Mouse (Mus musculus): Measurements from ENCODE around the gene Carmil1. TPM values are rescaled to one million over a fixed set of nuclear protein-coding genes. Genes with fewer than 3 reads are reported as not detected.

Carmil1 gene
- total and polyA plus RNA-seq, 2 experiments: 2.9 to 7.7 TPM

GRCm38 (mm10) chr13:24146541-24146940 is 134.1 kb downstream of the Carmil1 start:
- 97% methylated on average over 5 of the region's 5 CpGs for WGBS
- Histone ChIP-seq H3K9ac (ENCODE audit: low read depth, low read length) (no peak overlapping the region), H3K27ac (replicated peaks; ENCODE audit: insufficient read depth, low read depth, low read length) (no peak overlapping the region), H3K79me2 (ENCODE audit: control insufficient read depth, insufficient read depth, low read length) (no peaks in the 10 kb centered on the region), H3K27me3 (ENCODE audit: control insufficient read depth, insufficient read depth, low read length) (no peaks in the 10 kb centered on the region), H3K36me3 (ENCODE audit: control insufficient read depth, insufficient read depth, low read length) (peaks cover 22% of the 10 kb centered on the region), H3K4me3 (ENCODE audit: insufficient read depth, low read depth, low read length) (no peak overlapping the region), H3K4me1 (ENCODE audit: control insufficient read depth, insufficient read depth, low read length) (peaks cover 9% of the 10 kb centered on the region)
- TF ChIP-seq POLR2A (IDR thresholded peaks at IDR 0.05; ENCODE audit: extremely low read depth, insufficient read depth, low read length) (no peak), CTCF (IDR thresholded peaks at IDR 0.05; ENCODE audit: low read depth, low read length) (no peak)
- DNase-seq (ENCODE audit: extremely low read depth, low read depth, low spot score): no peak

DNA sequence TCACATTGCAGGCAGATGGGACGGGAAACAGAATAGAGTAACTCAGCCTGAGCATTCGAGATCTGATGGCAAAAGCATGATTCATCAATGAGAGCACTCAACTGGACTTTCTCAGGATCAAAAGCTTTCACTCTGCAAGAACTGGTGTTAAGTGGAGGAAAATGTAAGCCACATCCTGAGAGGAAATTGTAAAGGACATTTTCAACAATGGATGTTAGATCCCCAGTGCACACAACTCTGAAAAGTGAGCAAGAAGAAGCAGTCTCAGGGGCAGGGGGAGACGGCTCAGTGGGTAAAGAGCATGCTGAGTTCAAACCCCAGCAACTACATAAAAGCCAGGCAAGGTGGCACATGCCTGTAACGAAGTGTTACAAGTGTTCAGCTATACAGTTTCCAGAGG is 135.7 kb downstream of the Carmil1 start:
- H3K27ac ChIP-seq (replicated peaks; ENCODE audit: insufficient read depth, low read depth, low read length): peak overlapping the region; percentile 68; the same call in 1 of the 2 replicates
- H3K4me1 ChIP-seq (ENCODE audit: control insufficient read depth, insufficient read depth, low read length): peaks cover 9% of the 10 kb centered on the region

DNA sequence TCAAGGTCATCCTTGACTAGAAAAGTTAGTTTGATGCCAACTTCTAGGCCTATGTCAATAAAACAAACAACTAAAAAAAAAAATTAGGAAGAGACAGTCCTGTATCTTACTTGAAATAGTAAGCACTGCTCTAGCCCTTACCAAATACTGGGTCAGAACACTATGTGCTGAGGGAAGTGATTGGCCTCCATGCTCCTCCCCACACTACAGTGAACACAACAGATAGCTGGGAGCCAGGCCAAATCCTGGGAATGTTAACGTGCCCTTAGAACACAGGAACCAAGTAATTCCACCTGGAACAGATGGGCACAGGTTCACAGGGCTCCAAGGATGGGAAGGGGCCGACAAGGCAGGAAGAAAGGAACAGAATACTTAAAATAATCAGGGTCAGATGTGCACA is 136.5 kb downstream of the Carmil1 start:
- H3K36me3 ChIP-seq (ENCODE audit: control insufficient read depth, insufficient read depth, low read length): peaks cover 30% of the 10 kb centered on the region

More for the DNA sequence above, 135.7 kb downstream of the Carmil1 start:
- no peak overlapping the region for H3K9ac ChIP-seq (ENCODE audit: low read depth, low read length)
- H3K36me3 ChIP-seq (ENCODE audit: control insufficient read depth, insufficient read depth, low read length): peaks cover 25% of the 10 kb centered on the region
- no peak overlapping the region for H3K4me3 ChIP-seq (ENCODE audit: insufficient read depth, low read depth, low read length)
- TF ChIP-seq POLR2A (IDR thresholded peaks at IDR 0.05; ENCODE audit: extremely low read depth, insufficient read depth, low read length) (no peak), CTCF (IDR thresholded peaks at IDR 0.05; ENCODE audit: low read depth, low read length) (no peak)
- WGBS: 90% methylated on average over 4 of the region's 4 CpGs
- no peak for DNase-seq (ENCODE audit: extremely low read depth, low read depth, low spot score)
- H3K79me2 ChIP-seq (ENCODE audit: control insufficient read depth, insufficient read depth, low read length): no peaks in the 10 kb centered on the region
- H3K27me3 ChIP-seq (ENCODE audit: control insufficient read depth, insufficient read depth, low read length): no peaks in the 10 kb centered on the region

DNA sequence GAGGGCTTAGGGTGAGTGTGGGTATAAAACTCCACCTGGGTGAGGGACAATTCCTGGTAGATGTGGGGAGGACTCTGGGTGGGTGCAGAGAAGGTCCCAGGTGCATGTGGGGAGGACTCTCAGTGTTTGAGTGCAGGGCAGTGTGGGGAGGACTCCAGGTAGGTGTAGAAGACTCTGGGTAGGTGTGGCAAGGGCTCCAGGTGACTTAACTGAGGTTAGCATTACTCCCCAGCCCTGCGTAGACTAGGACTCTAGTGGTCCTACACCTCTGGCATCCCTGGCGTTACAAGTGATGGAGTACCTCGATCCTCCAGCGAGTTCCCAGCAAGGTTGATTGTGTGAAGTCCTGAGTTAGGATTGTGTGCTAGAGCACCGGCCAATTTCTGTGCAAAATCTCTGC is 143.8 kb downstream of the Carmil1 start:
- no peaks in the 10 kb centered on the region for H3K27me3 ChIP-seq (ENCODE audit: control insufficient read depth, insufficient read depth, low read length)
- H3K9ac ChIP-seq (ENCODE audit: low read depth, low read length): no peak overlapping the region
- H3K27ac ChIP-seq (replicated peaks; ENCODE audit: insufficient read depth, low read depth, low read length): no peak overlapping the region
- TF ChIP-seq POLR2A (IDR thresholded peaks at IDR 0.05; ENCODE audit: extremely low read depth, insufficient read depth, low read length): no peak
- TF ChIP-seq CTCF (IDR thresholded peaks at IDR 0.05; ENCODE audit: low read depth, low read length): no peak
- no peaks in the 10 kb centered on the region for H3K79me2 ChIP-seq (ENCODE audit: control insufficient read depth, insufficient read depth, low read length)
- WGBS: 93% methylated on average over 5 of the region's 5 CpGs
- H3K4me1 ChIP-seq (ENCODE audit: control insufficient read depth, insufficient read depth, low read length): no peaks in the 10 kb centered on the region
- no peak overlapping the region for H3K4me3 ChIP-seq (ENCODE audit: insufficient read depth, low read depth, low read length)
- DNase-seq (ENCODE audit: extremely low read depth, low read depth, low spot score): no peak
- H3K36me3 ChIP-seq (ENCODE audit: control insufficient read depth, insufficient read depth, low read length): peaks cover 31% of the 10 kb centered on the region

More for the DNA sequence above, 136.5 kb downstream of the Carmil1 start:
- 18% methylated on average over 2 of the region's 2 CpGs for WGBS
- no peaks in the 10 kb centered on the region for H3K79me2 ChIP-seq (ENCODE audit: control insufficient read depth, insufficient read depth, low read length)
- H3K9ac ChIP-seq (ENCODE audit: low read depth, low read length): no peak overlapping the region
- H3K4me3 ChIP-seq (ENCODE audit: insufficient read depth, low read depth, low read length): no peak overlapping the region
- peak; percentile 96 for DNase-seq (ENCODE audit: extremely low read depth, low read depth, low spot score)
- no peaks in the 10 kb centered on the region for H3K27me3 ChIP-seq (ENCODE audit: control insufficient read depth, insufficient read depth, low read length)
- H3K4me1 ChIP-seq (ENCODE audit: control insufficient read depth, insufficient read depth, low read length): peaks cover 9% of the 10 kb centered on the region
- TF ChIP-seq CTCF (IDR thresholded peaks at IDR 0.05; ENCODE audit: low read depth, low read length) (no peak), POLR2A (IDR thresholded peaks at IDR 0.05; ENCODE audit: extremely low read depth, insufficient read depth, low read length) (no peak)
- H3K27ac ChIP-seq (replicated peaks; ENCODE audit: insufficient read depth, low read depth, low read length): peak overlapping the region; percentile 68

DNA sequence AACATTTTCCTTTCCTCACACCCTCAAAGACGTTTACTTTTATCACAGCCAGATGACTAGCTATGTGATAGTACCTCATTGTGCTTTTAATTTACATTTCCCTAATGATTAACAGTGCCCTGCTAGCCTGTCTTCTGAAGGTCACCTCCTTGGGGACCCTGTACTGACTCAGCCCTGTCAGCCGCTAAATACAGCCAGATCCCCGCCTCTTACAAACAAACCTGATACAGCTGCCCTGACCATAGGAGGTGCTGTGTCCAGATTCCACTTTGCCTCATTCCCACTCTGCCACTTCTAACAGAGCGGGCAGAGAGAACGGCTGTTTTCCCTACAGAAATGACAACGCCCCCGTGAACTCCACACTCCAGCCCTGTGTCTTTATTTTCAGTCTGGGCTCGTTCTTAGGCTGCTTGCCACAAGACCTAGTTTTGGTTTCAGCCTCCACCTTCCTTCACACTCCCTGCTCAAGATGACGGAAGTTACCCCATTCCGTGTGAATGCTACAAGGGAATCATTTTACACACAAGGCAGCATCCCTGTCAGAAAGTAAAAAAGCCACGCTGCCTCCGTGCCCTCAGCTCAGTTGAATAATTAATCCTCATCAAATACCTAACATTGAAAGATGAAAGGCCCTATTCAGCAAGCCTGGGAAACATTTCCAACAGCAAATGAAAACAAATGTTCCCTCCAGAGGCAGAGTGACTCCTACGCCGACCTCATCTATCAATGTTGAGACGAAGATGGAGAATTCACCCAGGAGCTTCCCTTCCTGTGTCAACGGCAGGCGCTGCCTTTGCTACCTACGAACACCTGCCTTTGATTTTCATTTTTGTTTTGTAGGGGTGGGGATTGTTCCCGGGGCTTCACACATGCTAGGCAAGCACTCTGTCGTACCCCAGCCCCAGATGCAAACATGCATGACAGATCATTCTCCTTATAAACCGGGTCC is 145.0 kb downstream of the Carmil1 start:
- no peak for TF ChIP-seq POLR2A (IDR thresholded peaks at IDR 0.05; ENCODE audit: extremely low read depth, insufficient read depth, low read length)
- no peak for TF ChIP-seq CTCF (IDR thresholded peaks at IDR 0.05; ENCODE audit: low read depth, low read length)
- no peak overlapping the region for H3K27ac ChIP-seq (replicated peaks; ENCODE audit: insufficient read depth, low read depth, low read length)
- DNase-seq (ENCODE audit: extremely low read depth, low read depth, low spot score): peak; percentile 8
- 59% methylated on average over 21 of the region's 21 CpGs for WGBS
- H3K9ac ChIP-seq (ENCODE audit: low read depth, low read length): no peak overlapping the region
- no peak overlapping the region for H3K4me3 ChIP-seq (ENCODE audit: insufficient read depth, low read depth, low read length)
- H3K4me1 ChIP-seq (ENCODE audit: control insufficient read depth, insufficient read depth, low read length): no peaks in the 10 kb centered on the region
- no peaks in the 10 kb centered on the region for H3K79me2 ChIP-seq (ENCODE audit: control insufficient read depth, insufficient read depth, low read length)
- peaks cover 27% of the 10 kb centered on the region for H3K36me3 ChIP-seq (ENCODE audit: control insufficient read depth, insufficient read depth, low read length)
- no peaks in the 10 kb centered on the region for H3K27me3 ChIP-seq (ENCODE audit: control insufficient read depth, insufficient read depth, low read length)

- Histone ChIP-seq H3K4me3 (ENCODE audit: insufficient read depth, low read depth, low read length) (no peak overlapping the region), H3K27ac (replicated peaks; ENCODE audit: insufficient read depth, low read depth, low read length) (no peak overlapping the region), H3K79me2 (ENCODE audit: control insufficient read depth, insufficient read depth, low read length) (no peaks in the 10 kb centered on the region), H3K27me3 (ENCODE audit: control insufficient read depth, insufficient read depth, low read length) (no peaks in the 10 kb centered on the region), H3K4me1 (ENCODE audit: control insufficient read depth, insufficient read depth, low read length) (no peaks in the 10 kb centered on the region), H3K36me3 (ENCODE audit: control insufficient read depth, insufficient read depth, low read length) (peaks cover 15% of the 10 kb centered on the region), H3K9ac (ENCODE audit: low read depth, low read length) (no peak overlapping the region)
- TF ChIP-seq CTCF (IDR thresholded peaks at IDR 0.05; ENCODE audit: low read depth, low read length): no peak
- no peak for TF ChIP-seq POLR2A (IDR thresholded peaks at IDR 0.05; ENCODE audit: extremely low read depth, insufficient read depth, low read length)
- 88% methylated on average over 3 of the region's 3 CpGs for WGBS
- DNase-seq (ENCODE audit: extremely low read depth, low read depth, low spot score): no peak
These were observed 147.7 kb downstream of the Carmil1 start for GRCm38 (mm10) chr13:24132866-24133265.

Measured in liver, adult 2 months (tissue).